Mouse (Mus musculus): ENCODE results near the gene Speer4c.
"Not testable (repeated sequence)": the region's sequence is repeated elsewhere in the genome, so short reads cannot be mapped to it uniquely, and the experiment has no call there.

Speer4c gene

GRCm38 (mm10) chr5:15714171-15714570 is at the start of gene Speer4c:
Gene Speer4c, minus strand, starts transcription at chr5:15714271.
- not testable (repeated sequence) for DNase-seq (ENCODE audit: low spot score in 2 of 2)

- DNase-seq (ENCODE audit: low spot score in 2 of 2) = no peak
These were observed 33.6 kb upstream of the Speer4c start for GRCm38 (mm10) chr5:15747478-15748255.

- DNase-seq (ENCODE audit: low spot score in 2 of 2) = no peak
These were observed 20.2 kb upstream of the Speer4c start for GRCm38 (mm10) chr5:15734097-15734867.

- peak in 1 of 2 experiments; percentile 8 for DNase-seq (ENCODE audit: low spot score in 2 of 2)
These were observed 11.2 kb downstream of the Speer4c start for GRCm38 (mm10) chr5:15702891-15703290.

DNA sequence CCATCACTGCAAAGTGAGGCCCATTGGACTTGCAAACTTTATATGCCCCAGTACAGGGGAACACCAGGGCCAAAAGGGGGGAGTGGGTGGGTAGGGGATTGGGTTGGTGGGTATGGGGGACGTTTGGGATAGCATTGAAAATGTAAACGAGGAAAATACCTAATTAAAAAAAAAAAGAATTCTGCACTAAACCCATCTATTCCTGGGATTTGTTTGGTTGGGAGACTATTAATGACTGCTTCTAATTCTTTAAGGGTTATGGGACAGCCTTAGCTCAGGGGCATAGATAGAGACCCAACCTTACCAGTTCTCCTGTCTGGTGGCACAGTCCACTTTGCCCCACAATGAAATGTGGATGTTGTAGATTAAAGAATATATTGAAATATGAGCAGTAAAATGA is 16.4 kb downstream of the Speer4c start:
- not testable (repeated sequence) for DNase-seq (ENCODE audit: low spot score in 2 of 2)

DNA sequence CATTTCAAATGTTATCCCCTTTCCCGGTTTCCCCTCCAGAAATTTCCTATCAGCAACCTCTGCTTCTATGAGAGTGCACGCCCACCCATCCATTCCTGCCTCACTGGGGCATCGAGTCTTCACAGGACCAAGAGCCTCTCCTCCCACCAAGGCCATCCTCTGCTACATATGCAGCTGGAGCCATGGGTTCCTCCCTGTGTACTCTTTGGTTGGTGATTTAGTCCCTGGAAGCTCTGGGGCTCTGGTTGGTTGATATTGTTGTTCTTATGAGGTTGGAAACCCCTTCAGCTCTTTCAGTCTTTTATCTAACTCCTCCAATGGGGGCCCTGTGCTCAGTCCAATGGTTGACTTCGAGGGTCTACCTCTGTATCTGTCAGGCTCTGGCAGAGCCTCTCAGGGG is 22.2 kb downstream of the Speer4c start:
- DNase-seq (ENCODE audit: low spot score in 2 of 2) = not testable (repeated sequence)

DNA sequence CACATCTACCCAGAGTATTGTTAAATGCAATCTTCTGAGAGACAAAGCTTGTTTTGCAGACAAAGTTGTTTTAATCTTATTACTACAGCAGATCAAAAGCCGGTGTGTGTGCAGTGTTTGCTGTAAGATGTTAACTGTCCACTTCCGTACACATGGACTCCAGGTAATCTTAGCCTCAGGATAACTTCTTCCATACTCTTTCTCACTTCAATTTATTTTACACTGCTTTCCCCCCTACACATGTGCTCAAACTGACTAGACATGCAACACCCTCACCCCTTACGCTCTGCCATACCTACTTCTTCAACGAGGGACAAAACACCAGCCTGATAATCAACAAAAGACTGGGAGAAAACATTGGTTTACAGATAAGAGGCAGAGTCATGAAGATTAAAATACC is 23.2 kb downstream of the Speer4c start:
- DNase-seq (ENCODE audit: low spot score in 2 of 2) = not testable (repeated sequence)

DNA sequence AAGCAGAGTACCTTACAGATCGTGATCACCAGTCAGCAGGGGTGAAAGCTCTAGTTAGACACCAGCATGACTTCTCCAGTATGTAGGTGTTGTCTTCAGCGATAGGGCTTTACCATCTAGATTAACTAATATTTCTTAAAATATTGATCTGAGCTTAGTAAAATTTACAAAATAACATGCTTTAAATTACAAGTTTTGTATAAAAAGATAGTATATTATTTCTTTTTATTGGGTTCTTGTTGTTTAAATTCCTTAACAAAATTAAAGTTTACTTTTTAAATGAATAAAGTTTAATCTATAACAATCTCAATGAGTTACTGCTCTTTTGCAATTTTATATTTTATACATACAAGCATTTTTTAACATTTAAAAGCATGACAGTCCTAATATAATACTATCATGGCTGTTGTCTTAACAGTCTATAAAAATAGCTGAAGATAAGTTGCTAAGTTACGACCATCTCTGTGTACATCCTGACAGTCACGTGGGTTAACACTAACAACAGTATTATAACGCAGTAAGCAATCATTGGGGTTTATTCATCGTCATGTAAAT is 24.3 kb downstream of the Speer4c start:
- not testable (repeated sequence) for DNase-seq (ENCODE audit: low spot score in 2 of 2)

DNA sequence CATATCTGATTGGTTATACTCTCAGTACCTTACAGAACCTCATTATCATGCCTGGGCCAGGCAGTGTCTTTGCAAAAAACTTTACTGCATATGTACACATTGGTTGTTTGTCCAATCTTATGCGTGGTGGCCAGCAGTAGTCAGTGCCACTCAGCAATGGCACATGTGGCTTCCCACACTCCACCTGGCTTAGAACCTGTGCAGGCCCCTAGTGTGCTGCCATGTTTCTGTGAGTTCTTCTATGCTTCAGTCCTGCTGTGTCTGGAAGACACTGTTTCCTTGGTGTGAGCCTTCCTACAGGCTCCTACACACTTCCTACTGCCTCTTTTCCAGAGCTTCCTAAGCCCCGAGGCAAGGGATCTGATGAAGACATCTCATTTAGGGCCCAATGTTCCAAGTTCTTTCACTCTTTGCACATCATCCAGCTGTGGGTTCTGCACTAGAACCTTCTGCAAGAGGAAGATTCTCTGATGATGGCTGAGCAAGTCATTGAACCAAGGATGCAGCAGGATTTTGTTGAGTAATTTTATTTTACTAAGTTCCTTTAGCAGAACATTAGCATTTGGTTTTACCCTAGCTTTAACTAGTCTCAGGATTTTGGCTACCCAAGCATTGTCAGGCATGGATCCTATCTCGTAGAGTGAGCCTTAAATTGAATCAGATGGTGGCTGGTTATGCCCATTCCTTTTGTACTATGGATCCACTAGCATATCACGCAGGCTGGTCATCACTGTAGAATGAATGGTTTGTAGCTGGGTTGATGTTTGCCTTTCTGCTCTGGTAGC is 25.0 kb downstream of the Speer4c start:
- not testable (repeated sequence) for DNase-seq (ENCODE audit: low spot score in 2 of 2)

DNA sequence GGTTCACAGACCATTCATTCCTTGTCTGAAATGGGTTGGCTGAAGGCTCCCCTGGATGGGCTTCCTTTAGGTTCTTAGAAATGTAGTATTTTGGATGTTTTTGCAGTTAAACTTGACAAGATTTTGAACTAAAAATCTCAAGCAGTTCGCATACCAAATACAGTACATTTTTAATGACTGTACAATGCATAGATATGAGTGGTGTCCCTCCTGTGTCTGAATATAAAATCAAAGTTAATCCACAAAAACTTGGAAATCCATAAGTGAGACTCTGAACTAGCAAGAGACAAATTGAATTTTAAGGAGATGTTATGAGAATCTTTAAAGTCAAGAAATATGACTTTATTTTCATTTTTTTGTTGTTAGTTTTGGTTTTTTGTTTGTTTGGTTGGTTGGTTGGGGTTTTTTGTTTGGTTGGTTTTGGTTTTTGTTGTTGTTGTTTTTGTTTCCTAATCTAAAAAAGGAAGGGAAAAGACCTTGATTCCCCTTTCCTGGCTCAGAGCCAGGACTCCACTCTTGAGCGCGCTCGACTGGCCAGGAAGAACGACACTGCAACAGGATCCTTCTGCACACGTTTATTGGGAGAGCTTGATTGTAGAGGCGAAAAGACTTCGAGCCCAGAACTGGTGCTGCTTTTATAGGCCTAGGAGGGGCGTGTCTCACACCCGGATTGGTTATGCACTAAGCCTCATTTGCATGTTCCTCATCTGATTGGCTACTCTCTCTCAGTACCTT is 32.6 kb downstream of the Speer4c start:
- not testable (repeated sequence) for DNase-seq (ENCODE audit: low spot score in 2 of 2)

GRCm38 (mm10) chr5:15679980-15680949 is 33.8 kb downstream of the Speer4c start:
- not testable (repeated sequence) for DNase-seq (ENCODE audit: low spot score in 2 of 2)

GRCm38 (mm10) chr5:15678907-15679306 is 35.2 kb downstream of the Speer4c start:
- DNase-seq (ENCODE audit: low spot score in 2 of 2) = not testable (repeated sequence)

DNA sequence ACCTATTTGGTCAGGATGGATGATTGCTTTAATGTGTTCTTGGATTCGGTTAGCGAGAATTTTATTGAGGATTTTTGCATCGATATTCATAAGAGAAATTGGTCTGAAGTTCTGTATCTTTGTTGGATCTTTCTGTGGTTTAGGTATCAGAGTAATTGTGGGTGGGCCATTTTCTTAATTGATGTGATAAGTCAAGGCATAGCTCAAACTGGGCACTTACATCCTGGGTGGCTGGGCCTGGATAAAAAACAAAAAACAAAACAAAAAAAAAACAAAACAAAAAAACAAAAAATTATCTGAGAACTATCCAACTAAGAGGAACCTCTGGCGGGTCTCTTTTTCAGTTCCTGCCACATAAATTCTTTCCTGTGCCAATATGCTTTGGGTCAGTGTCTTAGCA is 36.3 kb downstream of the Speer4c start:
- not testable (repeated sequence) for DNase-seq (ENCODE audit: low spot score in 2 of 2)

GRCm38 (mm10) chr5:15674429-15675244 is 39.4 kb downstream of the Speer4c start:
- DNase-seq (ENCODE audit: low spot score in 2 of 2) = not testable (repeated sequence)

GRCm38 (mm10) chr5:15673989-15674388 is 40.1 kb downstream of the Speer4c start:
- not testable (repeated sequence) for DNase-seq (ENCODE audit: low spot score in 2 of 2)

- not testable (repeated sequence) for DNase-seq (ENCODE audit: low spot score in 2 of 2)
These were observed 43.3 kb downstream of the Speer4c start for GRCm38 (mm10) chr5:15670789-15671188.

- DNase-seq (ENCODE audit: low spot score in 2 of 2) = not testable (repeated sequence)
These were observed 50.2 kb downstream of the Speer4c start for GRCm38 (mm10) chr5:15663847-15664246.

All from frontal cortex, postnatal 14 days (tissue).